Mouse (Mus musculus): ENCODE measurements at regions not wholly inside any gene's neighbourhood (a gene's known extent, or its start where the extent isn't known, plus 50 kb on each side); places are given as distances from the start of the nearest gene placed in this dataset.

GRCm38 (mm10) chr12:56472856-56473647 lies 63.7 kb downstream of the Nkx2-1 start:
- DNase-seq, result no peak

GRCm38 (mm10) chr12:56470932-56471500 lies 65.7 kb downstream of the Nkx2-1 start:
- DNase-seq, result no peak

GRCm38 (mm10) chr12:56459508-56460119 lies 77.1 kb downstream of the Nkx2-1 start:
- DNase-seq, result no peak

- DNase-seq, result no peak
Measured at GRCm38 (mm10) chr12:56458665-56459507, 77.8 kb downstream of the Nkx2-1 start.

- DNase-seq, result no peak
Measured at GRCm38 (mm10) chr12:56457951-56458350, 78.8 kb downstream of the Nkx2-1 start.

- no peak for DNase-seq
Measured at GRCm38 (mm10) chr12:56457356-56457755, 79.4 kb downstream of the Nkx2-1 start.

- DNase-seq, result no peak
Measured at GRCm38 (mm10) chr12:56450261-56450660, 86.4 kb downstream of the Nkx2-1 start.

- DNase-seq, result no peak
Measured at GRCm38 (mm10) chr12:56448786-56449564, 87.7 kb downstream of the Nkx2-1 start.

- no peak for DNase-seq
Measured at GRCm38 (mm10) chr12:56441166-56441817, 95.4 kb downstream of the Nkx2-1 start.

GRCm38 (mm10) chr12:56440068-56440847 lies 94.6 kb upstream of the Mbip start:
- no peak for DNase-seq

GRCm38 (mm10) chr12:56438384-56438783 lies 92.7 kb upstream of the Mbip start:
- no peak for DNase-seq

- no peak for DNase-seq
Measured at GRCm38 (mm10) chr12:56437975-56438374, 92.3 kb upstream of the Mbip start.

GRCm38 (mm10) chr12:56426681-56427246 lies 81.1 kb upstream of the Mbip start:
- peak; percentile 33 for DNase-seq

- no peak for DNase-seq
Measured at GRCm38 (mm10) chr12:56416106-56416505, 70.4 kb upstream of the Mbip start.

GRCm38 (mm10) chr12:56414861-56415765 lies 69.4 kb upstream of the Mbip start:
- no peak for DNase-seq

GRCm38 (mm10) chr12:56405658-56406057 lies 60.0 kb upstream of the Mbip start:
- no peak for DNase-seq

- peak; percentile 57 for DNase-seq
Measured at GRCm38 (mm10) chr12:56404833-56405232, 59.1 kb upstream of the Mbip start.

- no peak for DNase-seq
Measured at GRCm38 (mm10) chr12:56404262-56404661, 58.6 kb upstream of the Mbip start.

GRCm38 (mm10) chr12:56403626-56404025 lies 57.9 kb upstream of the Mbip start:
- DNase-seq, result no peak

- DNase-seq, result peak; percentile 57
Measured at GRCm38 (mm10) chr12:56402844-56403243, 57.1 kb upstream of the Mbip start.
